Mouse (Mus musculus) stomach, embryonic 16.5 days (tissue): Measurements from ENCODE around the gene Prdm11. TPM values are rescaled to one million over a fixed set of nuclear protein-coding genes. Genes with fewer than 3 reads are reported as not detected.

Source experiments
- ATAC-seq: fragments of 200-750 bp; cut with Nextera tagmentation; 2 replicates; pipeline ENCODE4 v1.8.0; 2017; ENCODE audit warnings: moderate number of reproducible peaks, moderate TSS enrichment; ENCODE audit not compliant: insufficient read depth, low FRiP score
- H3K27ac ChIP-seq: fragments of 300-500 bp; sonication (generic); 2 replicates; pipeline ENCODE4 v1.5.1; 2014; ENCODE audit warnings: low read length
- H3K27me3 ChIP-seq: fragments of 300-500 bp; sonication (generic); 2 replicates; pipeline ENCODE4 v1.6.1; 2014; ENCODE audit warnings: low read length, control low read depth, mixed read lengths; ENCODE audit not compliant: control insufficient read depth, insufficient read depth
- H3K36me3 ChIP-seq: fragments of 300-500 bp; sonication (generic); 2 replicates; pipeline ENCODE4 v1.6.1; 2014; ENCODE audit warnings: low read length; ENCODE audit not compliant: control insufficient read depth, insufficient read depth
- H3K4me1 ChIP-seq: fragments of 300-500 bp; sonication (generic); 2 replicates; pipeline ENCODE4 v1.6.1; 2014; ENCODE audit warnings: low read length, control low read depth, mixed read lengths; ENCODE audit not compliant: control insufficient read depth, insufficient read depth
- H3K4me2 ChIP-seq: fragments of 300-500 bp; sonication (generic); 2 replicates; pipeline ENCODE4 v1.6.1; 2014; ENCODE audit warnings: low read depth, low read length, mixed read lengths
- H3K4me3 ChIP-seq: fragments of 300-500 bp; sonication (generic); replicated peaks from 2 replicates; pipeline ENCODE4 v1.5.1; 2014; ENCODE audit warnings: mild to moderate bottlenecking, low read length
- H3K9ac ChIP-seq: fragments of 300-500 bp; sonication (generic); 2 replicates; pipeline ENCODE4 v1.6.1; 2014; ENCODE audit warnings: low read length
- H3K9me3 ChIP-seq: fragments of 300-500 bp; sonication (generic); replicated peaks from 2 replicates; pipeline ENCODE4 v1.6.1; 2016; ENCODE audit warnings: low read length, control low read depth; ENCODE audit not compliant: control insufficient read depth
- WGBS: fragments of 180-500 bp; shearing (Covaris S2); extraction: QIAGEN DNeasy Blood & Tissue Kit; methylation state at CpG from one replicate; pipeline ENCODE4 v1.1.7; 2014; 5-methylcytosine and 5-hydroxymethylcytosine counted together
- polyA plus RNA-seq: library from polyadenylated mRNA; unstranded; fragments of >200 nt; fragmentation: Nextera tagmentation; extraction: Ambion mirVana; gene quantifications from 2 replicates; pipeline ENCODE4 v1.2.1, GENCODE M21; 2015

Gene Prdm11
- polyA plus RNA-seq = 9.3 and 9.9 TPM in 2 replicates

DNA sequence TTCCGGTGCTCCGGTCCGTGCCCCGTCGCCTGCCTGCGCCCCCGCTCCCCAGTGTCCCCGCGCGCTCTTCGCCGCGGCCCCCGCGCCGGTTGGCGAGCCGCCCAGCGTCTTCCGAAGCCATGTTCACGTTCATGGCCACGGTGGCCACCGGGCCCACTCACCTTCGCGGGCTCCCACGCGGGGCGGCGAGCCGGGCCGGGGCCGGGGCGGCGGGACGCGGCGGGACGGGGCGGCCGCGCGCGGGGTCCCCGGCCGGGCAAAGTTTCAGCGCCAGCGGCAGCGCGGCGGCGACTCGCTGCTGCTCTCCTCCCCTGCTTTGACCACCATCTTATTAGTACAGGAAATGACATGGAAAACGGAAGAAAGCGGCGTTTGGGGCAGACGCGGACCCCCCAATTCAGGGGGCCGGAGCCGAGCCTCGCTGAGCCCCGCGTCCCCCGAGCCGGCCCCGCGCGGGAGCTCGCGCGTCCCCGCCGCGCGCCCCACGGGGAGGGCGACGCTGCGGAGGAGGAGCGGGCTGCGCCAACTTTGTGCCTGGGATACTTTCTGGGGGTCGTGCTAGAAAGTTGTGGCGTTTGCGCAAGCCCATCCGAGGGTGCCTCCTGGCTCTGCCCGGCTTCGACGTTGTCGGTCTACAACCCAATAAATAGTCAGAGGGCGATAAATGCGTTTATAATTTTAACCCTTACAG is at the start of gene Prdm11:
TSS of gene Prdm11 (minus strand) at position 350 of the 691 bp plus-strand sequence.
- peak within 1 kb of the TSS; percentile 100 for H3K9ac ChIP-seq
- H3K27ac ChIP-seq = peak within 1 kb of the TSS; percentile 94
- H3K27me3 ChIP-seq = no peaks in the 10 kb centered on the region
- peak within 1 kb of the TSS; percentile 78 for H3K4me3 ChIP-seq
- no peaks in the 10 kb centered on the region for H3K9me3 ChIP-seq
- peaks cover 32% of the 10 kb centered on the region for H3K4me1 ChIP-seq
- ATAC-seq = peak; percentile 16; the same call in 1 of the 2 replicates
- peak within 1 kb of the TSS; percentile 76 for H3K4me2 ChIP-seq
- no peaks in the 10 kb centered on the region for H3K36me3 ChIP-seq
- 1% methylated on average over 87 of the region's 90 CpGs for WGBS

GRCm38 (mm10) chr2:93092347-93092746 is 46.4 kb upstream of the Prdm11 start:
- Histone ChIP-seq H3K4me3 (no peak overlapping the region), H3K4me2 (no peak overlapping the region), H3K27me3 (no peaks in the 10 kb centered on the region), H3K9ac (no peak overlapping the region), H3K27ac (no peak overlapping the region), H3K4me1 (peaks cover 9% of the 10 kb centered on the region; the same call in 1 of the 2 replicates), H3K9me3 (no peaks in the 10 kb centered on the region), H3K36me3 (no peaks in the 10 kb centered on the region)
- ATAC-seq = no peak
- WGBS = 70% methylated on average over 2 of the region's 2 CpGs

DNA sequence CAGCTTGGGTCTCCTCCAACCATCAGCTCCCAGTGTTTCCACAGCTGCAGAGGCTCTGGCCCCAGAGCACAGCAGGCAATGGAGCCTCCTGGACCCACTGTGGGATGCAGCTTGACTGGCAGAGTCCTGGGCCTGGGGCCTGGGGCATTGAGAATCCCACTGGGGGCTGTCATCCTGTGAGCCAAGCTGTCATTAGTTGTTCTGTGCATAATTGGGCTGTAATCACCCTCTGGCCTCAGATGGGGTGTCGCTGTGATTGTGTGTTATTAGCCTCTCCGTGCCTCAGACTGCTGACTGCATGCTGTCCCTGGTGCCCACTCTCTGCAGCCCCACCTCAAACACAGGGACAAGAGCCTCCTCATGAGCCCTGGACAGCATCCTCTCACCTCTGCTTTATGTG is 45.7 kb upstream of the Prdm11 start:
- no peaks in the 10 kb centered on the region for H3K9me3 ChIP-seq
- H3K4me1 ChIP-seq = peaks cover 9% of the 10 kb centered on the region; the same call in 1 of the 2 replicates
- no peaks in the 10 kb centered on the region for H3K36me3 ChIP-seq
- no peak for ATAC-seq
- WGBS = 76% methylated on average over 2 of the region's 2 CpGs
- no peak overlapping the region for H3K4me2 ChIP-seq
- no peak overlapping the region for H3K9ac ChIP-seq
- H3K27me3 ChIP-seq = no peaks in the 10 kb centered on the region
- H3K27ac ChIP-seq = no peak overlapping the region
- no peak overlapping the region for H3K4me3 ChIP-seq

- H3K9ac ChIP-seq = no peak overlapping the region
- peak; percentile 78 for ATAC-seq
- no peaks in the 10 kb centered on the region for H3K36me3 ChIP-seq
- H3K4me1 ChIP-seq = peaks cover 9% of the 10 kb centered on the region; the same call in 1 of the 2 replicates
- H3K27ac ChIP-seq = peak overlapping the region; percentile 83
- no peaks in the 10 kb centered on the region for H3K9me3 ChIP-seq
- H3K27me3 ChIP-seq = no peaks in the 10 kb centered on the region
- 40% methylated on average over 7 of the region's 7 CpGs for WGBS
- H3K4me2 ChIP-seq = 0 out of 2 replicates have a peak overlapping the region, but pooled peaks have one; percentile 9
- H3K4me3 ChIP-seq = no peak overlapping the region
Measured at GRCm38 (mm10) chr2:93089379-93090089, 43.6 kb upstream of the Prdm11 start.

DNA sequence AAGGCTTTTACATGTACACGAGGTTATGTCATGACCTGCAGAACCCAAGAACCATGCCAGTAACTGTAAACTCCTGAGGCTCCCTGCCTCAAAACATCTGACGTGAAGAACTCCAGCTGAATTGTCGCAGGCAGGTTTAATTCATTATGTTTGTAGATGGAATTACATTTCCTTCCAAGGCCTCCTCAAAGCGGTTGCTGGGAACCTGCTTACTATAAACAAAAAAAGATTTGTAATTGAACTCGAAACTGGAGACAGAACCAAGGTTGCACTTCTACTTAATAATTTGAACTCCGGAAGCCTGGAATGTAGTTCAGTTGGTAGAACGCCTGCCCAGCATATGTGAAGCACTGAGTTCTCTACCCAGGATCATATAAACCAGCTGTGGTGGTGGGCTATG is 42.0 kb upstream of the Prdm11 start:
- H3K9me3 ChIP-seq = no peaks in the 10 kb centered on the region

DNA sequence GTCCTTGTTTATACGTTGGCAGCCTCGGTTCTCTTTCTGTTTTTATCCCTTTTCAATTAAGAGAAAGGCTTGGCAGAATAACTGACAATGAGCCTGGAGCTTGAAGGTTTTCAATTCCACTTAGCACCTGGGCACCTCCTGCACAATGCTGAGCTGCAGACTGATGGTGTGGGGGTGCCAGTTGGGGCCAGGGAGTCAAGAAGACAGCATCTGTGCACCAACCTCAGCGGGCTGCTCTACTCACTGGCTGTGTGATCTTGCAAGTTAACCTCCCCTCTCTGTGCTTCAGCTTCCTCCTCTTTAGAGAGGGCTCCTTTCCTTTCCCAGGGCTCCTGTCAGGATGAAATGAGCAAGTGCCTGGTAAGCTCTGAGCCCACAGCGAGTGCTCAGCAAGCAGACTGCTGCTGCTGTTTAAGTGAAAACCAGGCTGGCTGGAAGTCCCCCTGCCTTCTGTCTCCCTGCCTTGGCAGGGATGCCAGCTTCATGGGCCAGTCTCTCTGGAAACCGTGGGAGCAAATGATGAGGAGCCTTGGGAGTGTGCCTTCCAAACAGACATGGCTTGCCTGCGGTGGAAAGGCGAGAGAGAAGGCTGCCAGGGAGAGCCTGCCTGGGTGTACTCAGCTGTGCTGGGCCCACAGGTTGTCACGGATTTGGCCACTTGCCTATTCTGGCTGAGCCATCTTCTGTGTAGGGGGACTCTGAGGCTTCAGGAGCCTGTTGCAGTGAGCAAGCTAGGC is 39.5 kb upstream of the Prdm11 start:
- Histone ChIP-seq H3K4me1 (peaks cover 24% of the 10 kb centered on the region), H3K4me3 (no peak overlapping the region), H3K27ac (no peak overlapping the region), H3K9ac (no peak overlapping the region), H3K36me3 (no peaks in the 10 kb centered on the region), H3K4me2 (no peak overlapping the region), H3K9me3 (no peaks in the 10 kb centered on the region), H3K27me3 (no peaks in the 10 kb centered on the region)
- WGBS = 55% methylated on average over 8 of the region's 8 CpGs
- ATAC-seq = no peak

More for the DNA sequence above, 42.0 kb upstream of the Prdm11 start:
- Histone ChIP-seq H3K4me1 (peaks cover 9% of the 10 kb centered on the region; the same call in 1 of the 2 replicates), H3K4me3 (no peak overlapping the region), H3K4me2 (no peak overlapping the region), H3K9ac (no peak overlapping the region), H3K36me3 (no peaks in the 10 kb centered on the region), H3K27me3 (no peaks in the 10 kb centered on the region), H3K27ac (no peak overlapping the region)
- ATAC-seq = no peak
- WGBS = 50% methylated on average over 7 of the region's 7 CpGs

DNA sequence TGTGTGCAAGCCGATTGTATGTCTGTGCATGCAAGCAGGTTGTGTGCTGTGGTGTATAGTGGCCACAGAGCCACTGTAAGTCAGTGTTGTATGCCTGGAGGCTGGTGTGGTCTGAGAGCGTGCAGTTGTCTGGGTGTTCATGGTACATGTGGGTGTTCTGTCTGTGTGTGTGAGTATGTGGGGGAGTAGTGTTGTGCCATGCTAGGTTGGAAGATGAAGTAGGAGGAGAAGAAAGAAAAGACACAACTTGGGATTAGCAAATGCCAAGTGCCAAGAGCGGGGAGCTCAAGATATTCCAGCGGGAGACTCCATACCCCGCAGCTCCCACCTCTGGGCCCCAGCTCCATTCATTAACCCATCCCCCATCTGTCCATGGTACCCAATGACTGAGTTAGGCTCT is 38.5 kb upstream of the Prdm11 start:
- H3K9ac ChIP-seq = no peak overlapping the region
- H3K4me1 ChIP-seq = peaks cover 15% of the 10 kb centered on the region; the same call in 1 of the 2 replicates
- H3K27ac ChIP-seq = no peak overlapping the region
- no peaks in the 10 kb centered on the region for H3K27me3 ChIP-seq
- 84% methylated on average over 5 of the region's 5 CpGs for WGBS
- H3K4me3 ChIP-seq = no peak overlapping the region
- H3K9me3 ChIP-seq = no peaks in the 10 kb centered on the region
- H3K4me2 ChIP-seq = no peak overlapping the region
- ATAC-seq = no peak
- H3K36me3 ChIP-seq = no peaks in the 10 kb centered on the region

- H3K36me3 ChIP-seq = no peaks in the 10 kb centered on the region
- H3K4me3 ChIP-seq = no peak overlapping the region
- H3K4me1 ChIP-seq = peaks cover 15% of the 10 kb centered on the region; the same call in 1 of the 2 replicates
- no peak overlapping the region for H3K9ac ChIP-seq
- H3K27me3 ChIP-seq = no peaks in the 10 kb centered on the region
- peak overlapping the region; percentile 13; the same call in 1 of the 2 replicates for H3K27ac ChIP-seq
- no peak overlapping the region for H3K4me2 ChIP-seq
- ATAC-seq = no peak
- H3K9me3 ChIP-seq = no peaks in the 10 kb centered on the region
- WGBS = 43% methylated on average over 4 of the region's 4 CpGs
Measured at GRCm38 (mm10) chr2:93083317-93083716, 37.4 kb upstream of the Prdm11 start.
